Mouse (Mus musculus) kidney, postnatal 0 days (tissue): ENCODE results near the gene Morf4l1. TPM values are rescaled to one million over a fixed set of nuclear protein-coding genes. Genes with fewer than 3 reads are reported as not detected.
A peak's percentile ranks its signal among the peaks of the same experiment; 100 is the strongest.
"Not testable (repeated sequence)": the region's sequence is repeated elsewhere in the genome, so short reads cannot be mapped to it uniquely, and the experiment has no call there.

Experiments used
- ATAC-seq: fragments of 200-750 bp; cut with Nextera tagmentation; replicated peaks from 2 replicates; pipeline ENCODE4 v1.8.0; 2017; ENCODE audit warnings: low read depth, moderate number of reproducible peaks, moderate TSS enrichment, moderate library complexity; ENCODE audit not compliant: low FRiP score
- DNase-seq: peaks from one replicate; pipeline ENCODE4 v3.0.0-alpha.2; 2016; ENCODE audit warnings: low spot score
- H3K27ac ChIP-seq: fragments of 300-500 bp; sonication (generic); 2 replicates; pipeline ENCODE4 v1.5.1; 2014; ENCODE audit warnings: mild to moderate bottlenecking
- H3K27me3 ChIP-seq: fragments of 300-500 bp; sonication (generic); 2 replicates; pipeline ENCODE4 v1.6.1; 2014; ENCODE audit warnings: low read length, mixed read lengths; ENCODE audit not compliant: insufficient read depth
- H3K36me3 ChIP-seq: fragments of 300-500 bp; sonication (generic); 2 replicates; pipeline ENCODE4 v1.6.1; 2014; ENCODE audit warnings: low read length, mixed read lengths; ENCODE audit not compliant: insufficient read depth
- H3K4me1 ChIP-seq: fragments of 300-500 bp; sonication (generic); replicated peaks from 2 replicates; pipeline ENCODE4 v1.6.1; 2014; ENCODE audit warnings: antibody characterized with exemption, low read length, mixed read lengths; ENCODE audit not compliant: insufficient read depth
- H3K4me2 ChIP-seq: fragments of 300-500 bp; sonication (generic); 2 replicates; pipeline ENCODE4 v1.6.1; 2014; ENCODE audit warnings: mild to moderate bottlenecking, low read length, moderate library complexity, mixed read lengths
- H3K4me3 ChIP-seq: fragments of 300-500 bp; sonication (generic); replicated peaks from 2 replicates; pipeline ENCODE4 v1.5.1; 2014; ENCODE audit warnings: low read depth, low read length
- H3K9ac ChIP-seq: fragments of 300-500 bp; sonication (generic); 2 replicates; pipeline ENCODE4 v1.6.1; 2014; ENCODE audit warnings: low read depth, low read length
- H3K9me3 ChIP-seq: fragments of 300-500 bp; sonication (generic); replicated peaks from 2 replicates; pipeline ENCODE4 v1.6.1; 2016; ENCODE audit warnings: low read length, inconsistent platforms, mixed read lengths
- CTCF ChIP-seq: IDR thresholded peaks from 2 replicates; pipeline ENCODE4 v1.5.1; 2016; ENCODE audit warnings: antibody characterized with exemption, low read depth, mild to moderate bottlenecking, moderate library complexity
- WGBS: fragments of 180-500 bp; shearing (Covaris S2); extraction: QIAGEN DNeasy Blood & Tissue Kit; methylation state at CpG from one replicate; pipeline ENCODE4 v1.1.7; 2014; 5-methylcytosine and 5-hydroxymethylcytosine counted together
- polyA plus RNA-seq: library from polyadenylated mRNA; unstranded; fragments of >200 nt; fragmentation: Nextera tagmentation; extraction: Ambion mirVana; gene quantifications from 2 replicates; pipeline ENCODE4 v1.2.1, GENCODE M21; 2015

The Morf4l1 gene
- polyA plus RNA-seq, 1 experiment from 2014 or later, result 412 TPM

GRCm38 (mm10) chr9:90069485-90069884 is 45.1 kb downstream of the Morf4l1 start:
- Histone ChIP-seq H3K36me3 (no peaks in the 10 kb centered on the region), H3K9ac (no peak overlapping the region), H3K4me2 (no peak overlapping the region), H3K27me3 (no peaks in the 10 kb centered on the region), H3K27ac (peak overlapping the region; percentile 60; the same call in 1 of the 2 replicates), H3K9me3 (no peaks in the 10 kb centered on the region), H3K4me1 (no peaks in the 10 kb centered on the region), H3K4me3 (no peak overlapping the region)
- 52% methylated on average over 7 of the region's 7 CpGs for WGBS
- ATAC-seq (peak; percentile 80), DNase-seq (peak; percentile 24)
- no peak for TF ChIP-seq CTCF

DNA sequence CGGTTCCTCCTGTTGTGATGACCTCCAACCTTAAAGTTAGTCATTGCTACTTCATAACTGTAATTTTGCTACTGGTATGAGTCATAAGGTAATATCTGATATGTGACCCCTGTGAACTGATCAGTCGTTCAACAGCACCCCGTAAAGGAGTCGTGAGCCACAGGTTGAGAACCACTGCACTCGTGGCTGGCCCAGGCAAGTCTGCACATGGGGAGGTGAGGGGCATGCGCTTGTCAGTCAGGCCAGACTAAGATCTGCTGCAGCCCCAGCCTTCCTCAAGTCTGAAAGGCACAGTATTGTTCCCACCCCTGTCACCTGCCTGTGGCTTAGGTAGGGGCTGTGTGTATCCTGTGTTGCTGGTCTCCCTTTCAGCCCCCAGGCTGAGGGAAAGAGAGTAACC is 45.8 kb downstream of the Morf4l1 start:
- H3K27ac ChIP-seq, result no peak overlapping the region
- no peaks in the 10 kb centered on the region for H3K36me3 ChIP-seq
- H3K9me3 ChIP-seq, result no peaks in the 10 kb centered on the region
- H3K4me1 ChIP-seq, result no peaks in the 10 kb centered on the region
- H3K4me3 ChIP-seq, result no peak overlapping the region
- 82% methylated on average over 6 of the region's 6 CpGs for WGBS
- no peak overlapping the region for H3K4me2 ChIP-seq
- ATAC-seq (no peak), DNase-seq (no peak)
- no peak for TF ChIP-seq CTCF
- no peak overlapping the region for H3K9ac ChIP-seq
- no peaks in the 10 kb centered on the region for H3K27me3 ChIP-seq

DNA sequence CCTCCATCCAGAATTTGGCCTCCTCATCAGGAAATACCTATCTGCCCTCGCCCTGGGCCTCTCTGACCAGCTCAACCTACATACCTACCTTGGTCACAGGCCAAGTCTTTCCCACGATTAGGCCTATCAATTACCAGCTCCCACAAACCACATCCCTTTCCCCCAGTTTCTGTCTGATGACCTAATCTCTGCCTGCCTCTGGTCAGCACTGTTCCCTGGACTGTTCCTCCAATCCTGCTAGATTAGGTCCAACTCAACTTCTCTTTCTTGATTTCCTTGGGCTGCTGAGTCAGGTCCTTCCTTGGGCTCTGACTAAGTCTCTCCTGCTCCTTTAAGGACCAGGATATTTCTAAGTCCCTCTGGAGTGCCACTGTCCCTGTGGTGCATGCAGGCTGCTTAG is 47.2 kb downstream of the Morf4l1 start:
- Histone ChIP-seq H3K9me3 (no peaks in the 10 kb centered on the region), H3K4me1 (no peaks in the 10 kb centered on the region), H3K9ac (no peak overlapping the region), H3K4me2 (no peak overlapping the region), H3K27me3 (no peaks in the 10 kb centered on the region), H3K36me3 (no peaks in the 10 kb centered on the region), H3K4me3 (no peak overlapping the region), H3K27ac (no peak overlapping the region)
- WGBS, result 68% methylated on average over 2 of the region's 2 CpGs
- TF ChIP-seq CTCF, result no peak
- DNase-seq, result no peak
- no peak for ATAC-seq

DNA sequence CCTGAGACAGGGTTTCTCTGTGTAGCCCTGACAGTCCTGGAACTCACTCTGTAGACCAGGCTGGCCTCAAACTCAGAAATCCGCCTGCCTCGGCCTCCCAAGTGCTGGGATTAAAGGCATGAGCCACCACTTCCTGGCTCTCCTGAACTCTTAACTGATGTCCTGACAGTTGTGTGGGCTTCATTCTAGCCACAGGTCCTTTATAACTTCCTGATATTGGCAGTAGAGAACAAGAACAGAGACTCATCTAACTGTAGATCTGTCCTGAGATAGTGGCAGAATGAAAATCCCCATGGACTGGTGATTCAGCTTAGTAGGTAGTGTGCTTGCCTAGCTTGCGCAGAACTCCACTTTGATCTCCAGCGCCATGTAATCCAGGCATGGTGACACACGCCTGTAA is 53.6 kb downstream of the Morf4l1 start:
- H3K27me3 ChIP-seq, H3K4me3 ChIP-seq, ATAC-seq, H3K9me3 ChIP-seq, H3K9ac ChIP-seq, H3K4me1 ChIP-seq, H3K4me2 ChIP-seq, H3K36me3 ChIP-seq, H3K27ac ChIP-seq, DNase-seq: not testable (repeated sequence)
- 94% methylated on average over 5 of the region's 5 CpGs for WGBS

DNA sequence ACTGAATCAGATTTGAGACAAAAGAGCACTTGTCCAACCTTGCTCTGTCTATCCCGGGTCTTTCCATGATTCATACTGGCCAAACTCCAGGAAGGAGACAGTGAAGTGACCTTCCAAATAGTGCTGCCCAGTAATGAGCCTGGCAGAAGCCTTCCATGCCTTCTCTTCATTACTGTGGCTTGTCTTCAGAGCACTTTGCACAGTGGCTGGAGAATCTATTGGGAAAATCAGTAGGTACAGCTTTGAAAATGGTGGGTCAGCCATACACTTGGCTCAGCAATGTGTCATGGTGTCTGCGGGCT is 54.0 kb downstream of the Morf4l1 start:
- Histone ChIP-seq H3K4me2 (no peak overlapping the region), H3K4me3 (no peak overlapping the region), H3K4me1 (no peaks in the 10 kb centered on the region), H3K9ac (no peak overlapping the region), H3K27me3 (no peaks in the 10 kb centered on the region), H3K36me3 (no peaks in the 10 kb centered on the region), H3K27ac (no peak overlapping the region), H3K9me3 (no peaks in the 10 kb centered on the region)
- ATAC-seq (no peak), DNase-seq (no peak)
- no peak for TF ChIP-seq CTCF
- WGBS, result 87% methylated on average over 2 of the region's 2 CpGs

- Histone ChIP-seq H3K9ac (no peak overlapping the region), H3K36me3 (no peaks in the 10 kb centered on the region), H3K4me3 (no peak overlapping the region), H3K27me3 (no peaks in the 10 kb centered on the region), H3K9me3 (no peaks in the 10 kb centered on the region), H3K4me2 (no peak overlapping the region), H3K4me1 (no peaks in the 10 kb centered on the region), H3K27ac (no peak overlapping the region)
- no peak for DNase-seq
- no peak for TF ChIP-seq CTCF
- ATAC-seq, result no peak
- 77% methylated on average over 9 of the region's 9 CpGs for WGBS
Measured at GRCm38 (mm10) chr9:90059828-90060573, 54.6 kb downstream of the Morf4l1 start.

GRCm38 (mm10) chr9:90056716-90057115 is 57.9 kb downstream of the Morf4l1 start:
- H3K36me3 ChIP-seq, result no peaks in the 10 kb centered on the region
- DNase-seq (no peak), ATAC-seq (no peak)
- H3K4me2 ChIP-seq, result no peak overlapping the region
- no peaks in the 10 kb centered on the region for H3K27me3 ChIP-seq
- no peak for TF ChIP-seq CTCF
- no peak overlapping the region for H3K4me3 ChIP-seq
- 91% methylated on average over 2 of the region's 2 CpGs for WGBS
- H3K9me3 ChIP-seq, result no peaks in the 10 kb centered on the region
- H3K4me1 ChIP-seq, result no peaks in the 10 kb centered on the region
- H3K27ac ChIP-seq, result no peak overlapping the region
- H3K9ac ChIP-seq, result no peak overlapping the region
